Mouse (Mus musculus): ENCODE measurements at regions not wholly inside any gene's neighbourhood (a gene's known extent, or its start where the extent isn't known, plus 50 kb on each side); places are given as distances from the start of the nearest gene placed in this dataset.
A peak's percentile ranks its signal among the peaks of the same experiment; 100 is the strongest.
"Not testable (repeated sequence)": the region's sequence is repeated elsewhere in the genome, so short reads cannot be mapped to it uniquely, and the experiment has no call there.

- H3K4me3 ChIP-seq (ENCODE audit: low read depth, low read length); H3K9ac ChIP-seq (ENCODE audit: low read depth, low read length); ATAC-seq (replicated peaks; ENCODE audit: low FRiP score); H3K27me3 ChIP-seq (replicated peaks; ENCODE audit: control insufficient read depth, insufficient read depth, low read length); H3K27ac ChIP-seq (ENCODE audit: low read depth, low read length); H3K36me3 ChIP-seq (ENCODE audit: control insufficient read depth, insufficient read depth, low read length); H3K9me3 ChIP-seq (ENCODE audit: control insufficient read depth, low read length); H3K4me2 ChIP-seq; H3K4me1 ChIP-seq (replicated peaks; ENCODE audit: control insufficient read depth, insufficient read depth, low read length); DNase-seq (ENCODE audit: low spot score): not testable (repeated sequence)
- WGBS: 61% methylated on average over 2 of the region's 7 CpGs
Measured at GRCm38 (mm10) chr6:47679946-47680345, 84.8 kb upstream of the Ezh2 start.

- not testable (repeated sequence) for H3K36me3 ChIP-seq (ENCODE audit: control insufficient read depth, insufficient read depth, low read length); H3K9ac ChIP-seq (ENCODE audit: low read depth, low read length); H3K4me1 ChIP-seq (replicated peaks; ENCODE audit: control insufficient read depth, insufficient read depth, low read length); H3K9me3 ChIP-seq (ENCODE audit: control insufficient read depth, low read length); ATAC-seq (replicated peaks; ENCODE audit: low FRiP score); DNase-seq (ENCODE audit: low spot score); H3K27me3 ChIP-seq (replicated peaks; ENCODE audit: control insufficient read depth, insufficient read depth, low read length); H3K27ac ChIP-seq (ENCODE audit: low read depth, low read length)
- H3K4me3 ChIP-seq (ENCODE audit: low read depth, low read length): peak overlapping the region; percentile 30
- WGBS: no CpG with 5 or more reads among the region's 33 CpGs
- peak overlapping the region; percentile 39; the same call in 1 of the 2 replicates for H3K4me2 ChIP-seq
Measured at GRCm38 (mm10) chr6:47672741-47673140, 77.6 kb upstream of the Ezh2 start.

GRCm38 (mm10) chr6:47652880-47653279, 57.7 kb upstream of the Ezh2 start:
- not testable (repeated sequence) for H3K4me2 ChIP-seq; H3K27ac ChIP-seq (ENCODE audit: low read depth, low read length); H3K36me3 ChIP-seq (ENCODE audit: control insufficient read depth, insufficient read depth, low read length); H3K27me3 ChIP-seq (replicated peaks; ENCODE audit: control insufficient read depth, insufficient read depth, low read length); H3K9me3 ChIP-seq (ENCODE audit: control insufficient read depth, low read length); DNase-seq (ENCODE audit: low spot score); ATAC-seq (replicated peaks; ENCODE audit: low FRiP score); H3K4me1 ChIP-seq (replicated peaks; ENCODE audit: control insufficient read depth, insufficient read depth, low read length); H3K9ac ChIP-seq (ENCODE audit: low read depth, low read length); H3K4me3 ChIP-seq (ENCODE audit: low read depth, low read length)
- WGBS: 57% methylated on average over 2 of the region's 3 CpGs

- not testable (repeated sequence) for DNase-seq (ENCODE audit: low spot score); H3K27me3 ChIP-seq (replicated peaks; ENCODE audit: control insufficient read depth, insufficient read depth, low read length); H3K9me3 ChIP-seq (ENCODE audit: control insufficient read depth, low read length); H3K36me3 ChIP-seq (ENCODE audit: control insufficient read depth, insufficient read depth, low read length); ATAC-seq (replicated peaks; ENCODE audit: low FRiP score); H3K4me1 ChIP-seq (replicated peaks; ENCODE audit: control insufficient read depth, insufficient read depth, low read length); H3K27ac ChIP-seq (ENCODE audit: low read depth, low read length)
- WGBS: 1% methylated on average over 22 of the region's 23 CpGs
- Histone ChIP-seq H3K4me2 (peak overlapping the region; percentile 79), H3K9ac (ENCODE audit: low read depth, low read length) (peak overlapping the region; percentile 68), H3K4me3 (ENCODE audit: low read depth, low read length) (peak overlapping the region; percentile 64)
Measured at GRCm38 (mm10) chr6:47651385-47651718, 56.2 kb upstream of the Ezh2 start.

GRCm38 (mm10) chr6:47650463-47651384, 55.6 kb upstream of the Ezh2 start:
- H3K9ac ChIP-seq (ENCODE audit: low read depth, low read length): peak overlapping the region; percentile 68
- peak overlapping the region; percentile 64 for H3K4me3 ChIP-seq (ENCODE audit: low read depth, low read length)
- peak overlapping the region; percentile 32; the same call in 1 of the 2 replicates for H3K27ac ChIP-seq (ENCODE audit: low read depth, low read length)
- peak overlapping the region; percentile 79 for H3K4me2 ChIP-seq
- no peaks in the 10 kb centered on the region for H3K4me1 ChIP-seq (replicated peaks; ENCODE audit: control insufficient read depth, insufficient read depth, low read length)
- no peaks in the 10 kb centered on the region for H3K27me3 ChIP-seq (replicated peaks; ENCODE audit: control insufficient read depth, insufficient read depth, low read length)
- H3K36me3 ChIP-seq (ENCODE audit: control insufficient read depth, insufficient read depth, low read length): no peaks in the 10 kb centered on the region
- no peaks in the 10 kb centered on the region for H3K9me3 ChIP-seq (ENCODE audit: control insufficient read depth, low read length)
- WGBS: 2% methylated on average over 46 of the region's 46 CpGs
- DNase-seq (ENCODE audit: low spot score): peak; percentile 93
- peak; percentile 94 for ATAC-seq (replicated peaks; ENCODE audit: low FRiP score)

GRCm38 (mm10) chr6:47649961-47650360, 54.8 kb upstream of the Ezh2 start:
- no peaks in the 10 kb centered on the region for H3K27me3 ChIP-seq (replicated peaks; ENCODE audit: control insufficient read depth, insufficient read depth, low read length)
- ATAC-seq (replicated peaks; ENCODE audit: low FRiP score) (no peak), DNase-seq (ENCODE audit: low spot score) (no peak)
- 74% methylated on average over 6 of the region's 6 CpGs for WGBS
- no peak overlapping the region for H3K27ac ChIP-seq (ENCODE audit: low read depth, low read length)
- no peak overlapping the region for H3K9ac ChIP-seq (ENCODE audit: low read depth, low read length)
- no peak overlapping the region for H3K4me3 ChIP-seq (ENCODE audit: low read depth, low read length)
- no peak overlapping the region; the same call in 1 of the 2 replicates for H3K4me2 ChIP-seq
- no peaks in the 10 kb centered on the region for H3K4me1 ChIP-seq (replicated peaks; ENCODE audit: control insufficient read depth, insufficient read depth, low read length)
- H3K36me3 ChIP-seq (ENCODE audit: control insufficient read depth, insufficient read depth, low read length): no peaks in the 10 kb centered on the region
- no peaks in the 10 kb centered on the region for H3K9me3 ChIP-seq (ENCODE audit: control insufficient read depth, low read length)

- no peak overlapping the region for H3K9ac ChIP-seq (ENCODE audit: low read depth, low read length)
- H3K4me1 ChIP-seq (replicated peaks; ENCODE audit: control insufficient read depth, insufficient read depth, low read length): no peaks in the 10 kb centered on the region
- WGBS: 53% methylated on average over 5 of the region's 5 CpGs
- H3K36me3 ChIP-seq (ENCODE audit: control insufficient read depth, insufficient read depth, low read length): no peaks in the 10 kb centered on the region
- ATAC-seq (replicated peaks; ENCODE audit: low FRiP score): no peak
- DNase-seq (ENCODE audit: low spot score): no peak
- no peak overlapping the region for H3K27ac ChIP-seq (ENCODE audit: low read depth, low read length)
- H3K9me3 ChIP-seq (ENCODE audit: control insufficient read depth, low read length): no peaks in the 10 kb centered on the region
- H3K27me3 ChIP-seq (replicated peaks; ENCODE audit: control insufficient read depth, insufficient read depth, low read length): no peaks in the 10 kb centered on the region
- H3K4me2 ChIP-seq: no peak overlapping the region
- no peak overlapping the region for H3K4me3 ChIP-seq (ENCODE audit: low read depth, low read length)
Measured at GRCm38 (mm10) chr6:47649451-47649931, 54.4 kb upstream of the Ezh2 start.

- H3K27me3 ChIP-seq (replicated peaks; ENCODE audit: control insufficient read depth, insufficient read depth, low read length): no peaks in the 10 kb centered on the region
- no peak overlapping the region for H3K4me3 ChIP-seq (ENCODE audit: low read depth, low read length)
- H3K4me2 ChIP-seq: no peak overlapping the region
- 72% methylated on average over 5 of the region's 5 CpGs for WGBS
- H3K9me3 ChIP-seq (ENCODE audit: control insufficient read depth, low read length): no peaks in the 10 kb centered on the region
- no peak for DNase-seq (ENCODE audit: low spot score)
- H3K4me1 ChIP-seq (replicated peaks; ENCODE audit: control insufficient read depth, insufficient read depth, low read length): no peaks in the 10 kb centered on the region
- no peak overlapping the region for H3K27ac ChIP-seq (ENCODE audit: low read depth, low read length)
- no peaks in the 10 kb centered on the region for H3K36me3 ChIP-seq (ENCODE audit: control insufficient read depth, insufficient read depth, low read length)
- no peak overlapping the region for H3K9ac ChIP-seq (ENCODE audit: low read depth, low read length)
- ATAC-seq (replicated peaks; ENCODE audit: low FRiP score): no peak
Measured at GRCm38 (mm10) chr6:47648899-47649298, 53.8 kb upstream of the Ezh2 start.

GRCm38 (mm10) chr6:47648316-47648715, 53.2 kb upstream of the Ezh2 start:
- Histone ChIP-seq H3K9me3 (ENCODE audit: control insufficient read depth, low read length) (no peaks in the 10 kb centered on the region), H3K4me3 (ENCODE audit: low read depth, low read length) (no peak overlapping the region), H3K36me3 (ENCODE audit: control insufficient read depth, insufficient read depth, low read length) (no peaks in the 10 kb centered on the region), H3K27me3 (replicated peaks; ENCODE audit: control insufficient read depth, insufficient read depth, low read length) (no peaks in the 10 kb centered on the region), H3K27ac (ENCODE audit: low read depth, low read length) (no peak overlapping the region), H3K4me2 (no peak overlapping the region), H3K9ac (ENCODE audit: low read depth, low read length) (no peak overlapping the region), H3K4me1 (replicated peaks; ENCODE audit: control insufficient read depth, insufficient read depth, low read length) (no peaks in the 10 kb centered on the region)
- ATAC-seq (replicated peaks; ENCODE audit: low FRiP score): no peak
- no peak for DNase-seq (ENCODE audit: low spot score)
- WGBS: 86% methylated on average over 7 of the region's 7 CpGs

All from liver, embryonic 11.5 days (tissue).